Mouse (Mus musculus) heart, postnatal 0 days (tissue): ENCODE data around the gene Rxra.

Source experiments
- CTCF ChIP-seq: IDR thresholded peaks from 2 replicates; pipeline ENCODE4 v1.5.1; 2016; ENCODE audit warnings: antibody characterized with exemption, control low read depth, low read depth
- EP300 ChIP-seq: IDR thresholded peaks from 2 replicates; pipeline ENCODE4 v1.6.1; 2016; ENCODE audit warnings: antibody characterized with exemption, low read depth

GRCm38 (mm10) chr2:27640900-27641479 lies 35.2 kb upstream of the Rxra start:
- TF ChIP-seq CTCF (no peak), EP300 (no peak)
